Mouse (Mus musculus) lung, adult 2 months (tissue): ENCODE results near the gene Gadl1. TPM values are rescaled to one million over a fixed set of nuclear protein-coding genes. Genes with fewer than 3 reads are reported as not detected.
"Not testable (repeated sequence)": the region's sequence is repeated elsewhere in the genome, so short reads cannot be mapped to it uniquely, and the experiment has no call there.

Source experiments
- DNase-seq: peaks from one replicate; pipeline ENCODE4 v3.0.0; 2022
- H3K4me1 ChIP-seq: fragments of 200-500 bp; 2 replicates; pipeline ENCODE4 v1.6.1; 2011; ENCODE audit warnings: low read length; ENCODE audit not compliant: control insufficient read depth, insufficient read depth
- H3K4me3 ChIP-seq: fragments of 200-500 bp; replicated peaks from 2 replicates; pipeline ENCODE3; 2011; ENCODE audit warnings: low read depth, mild to moderate bottlenecking, control low read depth, low read length; ENCODE audit errors: extremely low read depth
- CTCF ChIP-seq: fragments of 200-500 bp; IDR thresholded peaks from 2 replicates; pipeline ENCODE4 v1.5.1; 2011; ENCODE audit warnings: mild to moderate bottlenecking, low read length, control low read depth; ENCODE audit not compliant: insufficient read depth
- POLR2A ChIP-seq: fragments of 200-500 bp; IDR thresholded peaks from 2 replicates; pipeline ENCODE4 v1.6.1; 2011; ENCODE audit warnings: low read depth, mild to moderate bottlenecking, control low read depth, low read length, borderline replicate concordance; ENCODE audit errors: extremely low read depth
- WGBS: fragments of 180-500 bp; shearing (Covaris S2); methylation state at CpG from one replicate; pipeline ENCODE4 v1.1.7; 2018; 5-methylcytosine and 5-hydroxymethylcytosine counted together
- polyA plus RNA-seq: library from polyadenylated mRNA; depleted of rRNA; stranded (reverse); fragments of >200 nt; gene quantifications from 2 replicates; pipeline ENCODE4 v1.2.3, GENCODE M21; 2012

Gene Gadl1
- polyA plus RNA-seq, 1 experiment = 0.05 TPM

DNA sequence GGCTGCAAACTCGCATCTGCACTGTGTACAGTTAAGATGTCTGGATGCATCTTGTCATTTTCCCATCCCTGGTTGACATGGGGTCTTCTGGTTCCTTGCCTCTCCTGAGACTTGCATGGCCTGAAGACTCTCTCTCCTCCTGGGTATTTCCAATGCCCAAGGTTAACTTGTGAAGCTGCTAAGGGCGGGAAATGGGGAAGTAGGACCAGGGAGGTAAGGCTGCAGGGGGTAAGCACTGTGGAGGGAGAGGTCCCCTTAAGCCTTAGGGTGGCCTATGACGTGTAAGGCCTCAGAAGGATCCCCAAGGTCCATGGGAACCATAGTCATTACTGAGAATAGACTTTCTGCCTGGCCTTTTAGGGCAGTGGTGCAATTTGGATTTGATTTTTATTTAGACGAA, 132.1 kb downstream of the Gadl1 start:
- 74% methylated on average over 4 of the region's 4 CpGs for WGBS
- Histone ChIP-seq H3K4me3 (no peak overlapping the region), H3K4me1 (no peaks in the 10 kb centered on the region)
- no peak for DNase-seq
- TF ChIP-seq POLR2A (no peak), CTCF (no peak)

DNA sequence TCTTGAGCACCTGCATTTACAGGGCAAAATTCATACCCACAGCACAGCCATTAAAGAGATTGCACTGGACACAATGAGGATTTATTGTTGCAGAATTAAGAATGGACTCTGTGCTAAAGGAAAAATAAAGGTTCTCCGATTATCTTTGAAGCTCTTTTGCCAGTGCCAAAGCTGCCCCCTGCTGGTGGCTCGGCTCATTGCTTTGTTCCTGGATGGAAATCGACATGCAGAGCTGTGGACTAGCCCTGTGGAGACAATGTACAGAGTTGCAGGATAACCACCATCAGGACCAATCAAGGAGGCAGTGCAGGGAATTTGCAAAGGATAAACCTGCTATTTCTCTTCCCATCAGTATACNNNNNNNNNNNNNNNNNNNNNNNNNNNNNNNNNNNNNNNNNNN, 132.5 kb downstream of the Gadl1 start:
- Histone ChIP-seq H3K4me1 (no peaks in the 10 kb centered on the region), H3K4me3 (no peak overlapping the region)
- 8% methylated on average over 3 of the region's 3 CpGs for WGBS
- DNase-seq = peak; percentile 69
- peak; percentile 91 for TF ChIP-seq CTCF
- no peak for TF ChIP-seq POLR2A

DNA sequence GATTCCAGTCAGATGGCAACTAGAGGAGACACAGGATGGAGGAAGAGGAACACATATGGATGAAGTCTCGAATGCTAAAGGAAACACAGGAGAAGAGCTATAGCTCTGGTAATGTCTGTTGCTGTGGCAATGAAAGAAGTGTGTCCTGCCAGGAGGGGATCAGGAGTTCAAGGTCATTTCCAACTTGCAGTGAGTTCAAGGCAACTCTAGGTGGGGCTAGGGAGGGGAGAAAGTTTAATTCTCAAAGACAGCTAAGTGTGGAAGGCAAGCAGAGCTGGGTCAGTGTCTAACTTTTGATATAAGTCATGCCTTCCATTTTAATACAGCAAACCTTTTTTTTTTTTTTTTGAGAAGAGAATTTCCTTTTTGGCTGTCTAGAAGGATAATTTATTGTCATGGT, 140.7 kb downstream of the Gadl1 start:
- 58% methylated on average over 1 of the region's 1 CpGs for WGBS
- no peak overlapping the region for H3K4me3 ChIP-seq
- no peak for TF ChIP-seq CTCF
- TF ChIP-seq POLR2A = no peak
- DNase-seq = no peak
- no peaks in the 10 kb centered on the region for H3K4me1 ChIP-seq

DNA sequence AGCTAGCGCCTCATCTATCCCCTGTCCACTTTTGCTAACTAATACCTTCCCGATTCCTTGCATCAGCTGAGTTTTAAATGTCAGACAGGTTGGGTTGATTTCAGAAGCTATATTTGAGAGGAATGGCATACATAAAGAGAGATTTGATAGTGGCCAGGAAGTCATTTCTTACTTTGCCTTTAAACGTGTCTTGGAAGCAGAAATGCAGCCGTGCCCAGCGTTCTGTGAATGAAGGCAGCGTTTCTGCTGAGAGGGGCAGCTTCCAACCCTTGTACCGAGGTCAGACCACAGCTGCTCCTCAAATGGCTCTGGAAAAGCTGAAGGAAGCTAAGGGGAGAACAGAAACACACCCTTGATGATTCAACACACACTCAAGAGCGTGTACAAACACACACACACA, 144.7 kb downstream of the Gadl1 start:
- TF ChIP-seq CTCF (no peak), POLR2A (no peak)
- no peak overlapping the region for H3K4me3 ChIP-seq
- H3K4me1 ChIP-seq = no peaks in the 10 kb centered on the region
- whole genome bisulfite sequencing = 48% methylated on average over 8 of the region's 8 CpGs
- DNase-seq = no peak

DNA sequence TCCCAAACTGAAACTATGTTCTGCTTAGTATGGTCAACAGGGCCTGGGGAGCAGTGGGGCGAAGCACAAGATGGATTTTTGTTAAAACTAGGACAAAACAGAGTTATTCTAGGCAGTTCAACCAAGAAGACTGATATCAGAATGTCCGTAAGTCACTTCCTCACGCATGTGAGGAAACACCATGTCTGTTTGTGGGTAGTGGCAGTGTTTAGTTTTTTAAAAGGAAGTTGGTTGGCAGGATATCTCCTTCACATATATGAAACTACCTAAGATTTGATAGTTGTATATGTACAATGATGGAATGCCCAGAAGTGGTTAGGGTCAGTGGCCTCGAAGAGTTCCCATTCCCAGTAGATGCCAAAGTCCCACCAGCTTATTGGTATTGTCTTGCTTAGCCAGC, 149.2 kb downstream of the Gadl1 start:
- no peaks in the 10 kb centered on the region for H3K4me1 ChIP-seq
- TF ChIP-seq POLR2A (no peak), CTCF (no peak)
- DNase-seq = no peak
- 58% methylated on average over 4 of the region's 4 CpGs for WGBS
- no peak overlapping the region for H3K4me3 ChIP-seq

DNA sequence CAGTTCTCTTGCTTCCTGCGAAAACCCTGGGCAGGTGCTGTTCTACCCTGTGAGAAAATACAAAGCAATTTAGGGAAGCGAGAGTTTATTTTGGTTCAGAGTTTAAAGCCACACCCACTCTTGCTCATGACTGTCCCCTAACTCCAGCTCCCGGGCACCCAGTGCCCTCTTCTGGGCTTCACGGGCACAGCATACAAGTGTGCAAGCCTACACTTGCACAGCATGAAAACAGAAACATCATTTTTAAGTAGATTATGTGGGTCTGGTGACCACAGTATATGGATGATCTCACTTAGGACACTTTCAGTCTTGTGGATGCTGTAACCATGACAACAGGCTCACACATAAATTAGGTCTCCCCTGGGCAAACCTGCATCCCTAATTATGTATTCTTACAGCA, 149.9 kb downstream of the Gadl1 start:
- Histone ChIP-seq H3K4me3 (no peak overlapping the region), H3K4me1 (no peaks in the 10 kb centered on the region)
- DNase-seq = no peak
- 25% methylated on average over 4 of the region's 4 CpGs for whole genome bisulfite sequencing
- TF ChIP-seq CTCF (peak; percentile 42), POLR2A (no peak)

DNA sequence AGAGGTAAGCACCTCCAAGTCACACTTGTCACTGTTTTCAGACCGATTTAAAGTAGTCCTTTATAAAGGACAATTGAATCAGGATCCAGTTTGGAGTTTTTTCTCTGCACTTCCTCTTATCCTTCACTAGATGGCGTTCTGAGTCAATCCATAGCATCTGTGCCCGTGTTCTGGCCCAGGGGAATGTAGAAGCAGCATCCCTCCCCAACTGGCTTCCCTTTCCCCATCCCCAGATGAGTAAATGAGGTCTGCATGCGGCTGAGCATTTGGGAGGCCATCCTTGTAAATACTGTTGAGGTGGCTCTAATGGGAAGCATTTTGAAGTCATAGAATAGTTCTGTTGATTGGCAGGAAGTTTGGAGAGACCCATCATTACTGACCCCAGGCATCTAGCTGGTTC, 151.4 kb downstream of the Gadl1 start:
- WGBS = 11% methylated on average over 4 of the region's 4 CpGs
- no peak for DNase-seq

DNA sequence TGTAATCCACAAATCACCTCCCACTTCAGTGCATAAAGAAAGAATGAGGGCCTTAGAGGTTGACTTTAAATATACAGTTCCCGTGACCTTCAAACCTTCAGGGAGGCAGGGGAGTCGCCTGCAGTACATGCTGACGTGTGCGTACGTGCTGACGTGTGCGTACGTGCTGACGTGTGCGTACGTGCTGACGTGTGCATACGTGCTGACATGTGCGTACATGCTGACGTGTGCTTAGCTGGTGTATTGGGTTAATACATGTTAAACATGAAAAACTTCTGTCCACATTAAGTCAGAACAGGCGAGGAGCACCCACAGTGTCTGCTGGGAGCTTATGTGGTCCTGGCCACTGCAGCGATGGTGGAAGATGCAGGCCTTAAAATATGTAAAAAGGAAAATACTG, 155.5 kb downstream of the Gadl1 start:
- no peak overlapping the region for H3K4me3 ChIP-seq
- peaks cover 2% of the 10 kb centered on the region for H3K4me1 ChIP-seq
- DNase-seq = no peak
- 92% methylated on average over 17 of the region's 17 CpGs for WGBS
- TF ChIP-seq POLR2A = no peak
- TF ChIP-seq CTCF = no peak

More for the DNA sequence above, 151.4 kb downstream of the Gadl1 start:
- Histone ChIP-seq H3K4me3 (no peak overlapping the region), H3K4me1 (no peaks in the 10 kb centered on the region)
- TF ChIP-seq POLR2A (no peak), CTCF (peak; percentile 71)

DNA sequence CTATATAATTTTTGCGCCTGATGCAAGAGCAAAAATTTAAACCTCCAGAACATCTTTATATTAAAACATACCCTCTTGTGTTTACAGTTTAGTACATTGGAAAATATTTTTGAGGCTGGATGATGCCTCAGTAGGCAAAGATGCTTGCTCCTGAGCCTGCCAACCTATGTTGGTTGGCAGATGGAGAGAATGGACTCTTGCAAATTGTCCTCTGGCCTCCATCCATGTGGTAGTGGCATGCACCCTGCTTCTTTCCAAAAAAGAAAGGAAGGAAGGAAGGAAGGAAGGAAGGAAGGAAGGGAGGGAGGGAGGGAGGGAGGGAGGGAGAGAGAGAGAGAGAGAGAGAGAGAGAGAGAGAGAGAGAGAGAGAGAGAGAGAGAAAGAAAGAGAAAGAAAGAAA, 162.3 kb downstream of the Gadl1 start:
- 85% methylated on average over 1 of the region's 1 CpGs for WGBS

DNA sequence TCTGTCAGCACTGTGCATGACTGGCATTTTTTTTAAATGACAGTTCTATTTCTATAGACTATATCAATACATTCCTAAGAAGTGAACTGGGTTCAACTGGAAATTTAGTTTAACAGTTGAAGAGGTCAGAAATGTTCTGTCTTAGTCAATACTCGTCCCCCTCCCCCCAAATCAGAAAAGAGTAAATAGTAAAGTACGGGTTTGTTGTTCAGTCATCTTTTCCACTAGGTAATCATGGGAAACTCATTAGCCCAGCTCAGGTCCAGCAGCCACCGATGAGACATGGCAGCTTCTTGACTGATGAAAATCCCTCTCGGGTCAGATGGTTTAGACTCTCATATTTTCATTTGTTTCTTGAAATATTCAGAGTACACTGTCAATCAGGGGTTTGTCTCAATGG, 166.9 kb downstream of the Gadl1 start:
- 71% methylated on average over 4 of the region's 4 CpGs for WGBS
- DNase-seq = no peak
- no peaks in the 10 kb centered on the region for H3K4me1 ChIP-seq
- no peak overlapping the region for H3K4me3 ChIP-seq
- TF ChIP-seq POLR2A = no peak
- TF ChIP-seq CTCF = no peak

More for the DNA sequence above, 162.3 kb downstream of the Gadl1 start:
- H3K4me1 ChIP-seq, DNase-seq, H3K4me3 ChIP-seq: not testable (repeated sequence)

DNA sequence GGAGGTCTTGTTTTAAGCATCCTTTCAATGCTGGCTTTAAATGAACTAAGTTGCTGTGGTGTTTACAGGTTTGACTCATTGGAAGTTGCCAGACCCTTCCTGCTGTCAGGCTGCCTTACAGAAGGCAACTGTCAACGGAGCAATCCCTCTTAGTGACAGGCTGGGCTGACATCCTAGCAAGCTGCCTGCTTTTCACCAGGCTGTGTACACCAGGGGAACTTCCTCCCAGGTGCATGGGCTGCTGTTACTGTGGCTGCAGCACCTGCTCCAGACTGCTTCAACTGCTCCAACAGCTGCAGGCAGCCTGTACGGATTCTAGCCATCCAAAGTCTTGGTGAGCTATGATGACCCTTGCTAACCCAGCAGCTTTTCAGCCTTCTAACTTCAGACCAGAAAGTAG, 167.7 kb downstream of the Gadl1 start:
- 64% methylated on average over 2 of the region's 2 CpGs for WGBS
- H3K4me1 ChIP-seq = no peaks in the 10 kb centered on the region
- H3K4me3 ChIP-seq = no peak overlapping the region
- DNase-seq = no peak
- no peak for TF ChIP-seq POLR2A
- TF ChIP-seq CTCF = no peak
